Mouse (Mus musculus) frontal cortex, adult (tissue): ENCODE results near the gene Stx18.
A peak's percentile ranks its signal among the peaks of the same experiment; 100 is the strongest.

Experiments used
- ATAC-seq: cut with Nextera tagmentation; 2 replicates; pipeline ENCODE4 v1.9.2; 2017; ENCODE audit warnings: mild to moderate bottlenecking, moderate library complexity, mixed read lengths; ENCODE audit not compliant: low TSS enrichment

The Stx18 gene

GRCm38 (mm10) chr5:38129339-38129738 is 90.8 kb downstream of the Stx18 start:
- ATAC-seq, result no peak

- no peak; the same call in 1 of the 2 replicates for ATAC-seq
These were observed 97.7 kb downstream of the Stx18 start for GRCm38 (mm10) chr5:38136247-38136646.

- ATAC-seq, result 0 out of 2 replicates have a peak, but pooled peaks have one; percentile 2
These were observed 98.6 kb downstream of the Stx18 start for GRCm38 (mm10) chr5:38137163-38137562.

- ATAC-seq, result no peak
These were observed 102.4 kb downstream of the Stx18 start for GRCm38 (mm10) chr5:38140893-38141292.

- no peak for ATAC-seq
These were observed 108.0 kb downstream of the Stx18 start for GRCm38 (mm10) chr5:38146524-38146923.

- peak; percentile 82 for ATAC-seq
These were observed 112.7 kb downstream of the Stx18 start for GRCm38 (mm10) chr5:38151264-38151663.

GRCm38 (mm10) chr5:38152201-38153108 is 113.9 kb downstream of the Stx18 start:
- peak; percentile 14; the same call in 1 of the 2 replicates for ATAC-seq

- no peak for ATAC-seq
These were observed 115.1 kb downstream of the Stx18 start for GRCm38 (mm10) chr5:38153636-38154035.

- ATAC-seq, result no peak; the same call in 1 of the 2 replicates
These were observed 119.0 kb downstream of the Stx18 start for GRCm38 (mm10) chr5:38157481-38158020.

GRCm38 (mm10) chr5:38158501-38158946 is 120.0 kb downstream of the Stx18 start:
- ATAC-seq, result peak; percentile 45

- peak; percentile 58 for ATAC-seq
These were observed 120.5 kb downstream of the Stx18 start for GRCm38 (mm10) chr5:38158947-38159633.

- ATAC-seq, result peak; percentile 29
These were observed 121.3 kb downstream of the Stx18 start, which contains the start of gene Nsg1 for GRCm38 (mm10) chr5:38159634-38160413. TSS of gene Nsg1 (minus strand) at chr5:38159907.

GRCm38 (mm10) chr5:38168497-38168896 is 130.0 kb downstream of the Stx18 start:
- no peak for ATAC-seq

GRCm38 (mm10) chr5:38173766-38174165 is 135.2 kb downstream of the Stx18 start:
- no peak for ATAC-seq

GRCm38 (mm10) chr5:38174256-38174912 is 135.8 kb downstream of the Stx18 start:
- no peak for ATAC-seq

- no peak for ATAC-seq
These were observed 146.2 kb downstream of the Stx18 start for GRCm38 (mm10) chr5:38184688-38185285.

- no peak for ATAC-seq
These were observed 148.5 kb downstream of the Stx18 start for GRCm38 (mm10) chr5:38187006-38187405.
